Comparison of ENCODE assay signal across 9 mouse cellular contexts in the genomic region with DNA sequence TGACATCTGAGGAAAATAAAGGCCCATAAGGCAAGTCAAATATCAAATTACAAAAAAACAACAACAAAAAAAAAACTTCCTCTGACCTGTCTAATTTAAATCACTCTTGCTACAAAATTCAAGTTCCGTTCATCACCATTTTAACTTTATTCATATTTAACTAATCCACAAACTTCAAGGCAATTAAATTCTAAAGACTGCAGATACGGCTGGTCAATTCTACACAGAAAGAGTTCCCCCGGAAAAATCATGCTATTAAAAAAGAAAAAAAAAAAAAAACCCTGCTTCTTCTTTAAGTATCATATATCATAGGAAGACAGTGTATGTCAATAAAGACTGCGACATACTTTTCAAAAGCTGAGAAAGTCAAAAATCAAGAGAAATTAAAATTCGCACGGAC. TPM values are rescaled to one million over a fixed set of nuclear protein-coding genes. Genes with fewer than 3 reads are reported as not detected.
DNase-seq lines count a peak whose midpoint lies in the region; ATAC-seq and TF ChIP-seq lines count a peak whose summit lies in the region.
"Had no signal": no experiment of that assay in that cellular context is flagged by ENCODE, and none has a peak within 500 bp of the region (broad histone marks: within the 10 kb centered on the region; RNA-seq: fewer than 3 reads in every experiment).

No protein-coding gene starts in this region.

- no peak for TF ChIP-seq POLR2A in cortical plate, adult 2 months (IDR thresholded peaks at IDR 0.05; ENCODE audit: extremely low read depth, insufficient read depth, low read length)

- no peak for TF ChIP-seq CTCF in cortical plate, adult 2 months (IDR thresholded peaks at IDR 0.05; ENCODE audit: extremely low read depth, insufficient read depth, low read length)

- no peak for DNase-seq in kidney, postnatal 25 days
- no peak for DNase-seq in urinary bladder, postnatal 10 days (ENCODE audit: low spot score)
- DNase-seq in right cerebral cortex, postnatal 36 days (ENCODE audit: low spot score in 2 of 2), result no peak
- DNase-seq in kidney, adult 11 months, result no peak

- peaks cover 32% of the 10 kb centered on the region for H3K4me1 ChIP-seq in kidney, embryonic 15.5 days
- H3K4me1 ChIP-seq in cortical plate, adult 2 months (ENCODE audit: control insufficient read depth, insufficient read depth, low read length), result no peaks in the 10 kb centered on the region
- H3K4me1 ChIP-seq in hindbrain, embryonic 16.5 days (ENCODE audit: control insufficient read depth, insufficient read depth, low read depth, low read length), result peaks cover 14% of the 10 kb centered on the region
- peaks cover 17% of the 10 kb centered on the region for H3K4me1 ChIP-seq in midbrain, embryonic 16.5 days (ENCODE audit: control insufficient read depth, insufficient read depth, low read length)

- no peaks in the 10 kb centered on the region for H3K27me3 ChIP-seq in kidney, embryonic 15.5 days
- no peaks in the 10 kb centered on the region for H3K27me3 ChIP-seq in hindbrain, embryonic 16.5 days (replicated peaks; ENCODE audit: control insufficient read depth, insufficient read depth, low read length)
- no peaks in the 10 kb centered on the region for H3K27me3 ChIP-seq in midbrain, embryonic 16.5 days (ENCODE audit: control insufficient read depth, insufficient read depth, low read depth, low read length)
- H3K27me3 ChIP-seq: Patski had no signal

- H3K36me3 ChIP-seq in kidney, embryonic 15.5 days, result peaks cover 37% of the 10 kb centered on the region
- peaks cover 12% of the 10 kb centered on the region for H3K36me3 ChIP-seq in hindbrain, embryonic 16.5 days (ENCODE audit: control insufficient read depth, insufficient read depth, low read length)
- H3K36me3 ChIP-seq in midbrain, embryonic 16.5 days (ENCODE audit: control insufficient read depth, insufficient read depth, low read length), result peaks cover 11% of the 10 kb centered on the region

- peak overlapping the region; percentile 98 for H3K27ac ChIP-seq in kidney, embryonic 15.5 days
- no peak overlapping the region for H3K27ac ChIP-seq in cortical plate, adult 2 months (ENCODE audit: insufficient read depth, low read length)
- H3K27ac ChIP-seq in hindbrain, embryonic 16.5 days (ENCODE audit: low read depth, low read length), result peak overlapping the region; percentile 97
- peak overlapping the region; percentile 97; the same call in 1 of the 2 replicates for H3K27ac ChIP-seq in midbrain, embryonic 16.5 days (ENCODE audit: low read length)

- H3K9me3 ChIP-seq in kidney, embryonic 15.5 days (replicated peaks), result no peaks in the 10 kb centered on the region
- no peaks in the 10 kb centered on the region for H3K9me3 ChIP-seq in hindbrain, embryonic 16.5 days (ENCODE audit: control insufficient read depth, low read length)
- no peaks in the 10 kb centered on the region for H3K9me3 ChIP-seq in midbrain, embryonic 16.5 days (replicated peaks; ENCODE audit: control insufficient read depth, low read length, poor library complexity, severe bottlenecking)

- peak overlapping the region; percentile 99 for H3K9ac ChIP-seq in kidney, embryonic 15.5 days
- peak overlapping the region; percentile 95 for H3K9ac ChIP-seq in hindbrain, embryonic 16.5 days (ENCODE audit: low read depth, low read length)
- H3K9ac ChIP-seq in midbrain, embryonic 16.5 days (ENCODE audit: low read depth, low read length), result peak overlapping the region; percentile 99

- peak overlapping the region; percentile 99 for H3K4me3 ChIP-seq in kidney, embryonic 15.5 days (replicated peaks)
- H3K4me3 ChIP-seq in cortical plate, adult 2 months (ENCODE audit: insufficient read depth, low read length), result peak overlapping the region; percentile 49
- H3K4me3 ChIP-seq in hindbrain, embryonic 16.5 days (ENCODE audit: low read length), result peak overlapping the region; percentile 100
- peak overlapping the region; percentile 99 for H3K4me3 ChIP-seq in midbrain, embryonic 16.5 days (ENCODE audit: low read depth, low read length)

- H3K4me2 ChIP-seq in kidney, embryonic 15.5 days, result peak overlapping the region; percentile 58
- H3K4me2 ChIP-seq in hindbrain, embryonic 16.5 days (ENCODE audit: low read length), result peak overlapping the region; percentile 77
- H3K4me2 ChIP-seq in midbrain, embryonic 16.5 days (ENCODE audit: low read length), result peak overlapping the region; percentile 82

- 6% methylated on average over 6 of the region's 6 CpGs for WGBS in kidney, embryonic 15.5 days
- 28% methylated on average over 6 of the region's 6 CpGs for WGBS in hindbrain, embryonic 16.5 days
- WGBS in midbrain, embryonic 16.5 days, result 25% methylated on average over 6 of the region's 6 CpGs

- no peak for ATAC-seq in kidney, embryonic 15.5 days (replicated peaks; ENCODE audit: low FRiP score)
- ATAC-seq in hindbrain, embryonic 16.5 days, result no peak
- ATAC-seq in midbrain, embryonic 16.5 days, result no peak

RNA-seq across cellular contexts. Expression of a gene that starts 1.0 kb away (rescaled TPM):
- polyA plus RNA-seq in kidney, embryonic 15.5 days (2015; fragmentation: Nextera tagmentation; extraction: Ambion mirVana), result 40.6 and 45.1 TPM in 2 replicates
- 19.9 TPM in 2 replicates for polyA plus RNA-seq in cortical plate, adult 2 months (2012; rRNA removed)
- polyA plus RNA-seq in hindbrain, embryonic 16.5 days (2015; fragmentation: Nextera tagmentation; extraction: Ambion mirVana), result 26.9 and 29.8 TPM in 2 replicates
- polyA plus RNA-seq in midbrain, embryonic 16.5 days (2015; fragmentation: Nextera tagmentation; extraction: Ambion mirVana), result 31.2 and 32.2 TPM in 2 replicates

RNA-seq across cellular contexts. Expression of a gene that starts 17.9 kb away (rescaled TPM):
- polyA plus RNA-seq in kidney, embryonic 15.5 days (2015; fragmentation: Nextera tagmentation; extraction: Ambion mirVana), result not detected in 2 replicates
- polyA plus RNA-seq in cortical plate, adult 2 months (2012; rRNA removed), result not detected in 2 replicates
- not detected in 2 replicates for polyA plus RNA-seq in hindbrain, embryonic 16.5 days (2015; fragmentation: Nextera tagmentation; extraction: Ambion mirVana)
- polyA plus RNA-seq in midbrain, embryonic 16.5 days (2015; fragmentation: Nextera tagmentation; extraction: Ambion mirVana), result not detected in 2 replicates

Comparison
In these comparisons a context has a peak if more than half of its experiments do, and no peak if none do; other contexts are left out.
1. H3K4me3 ChIP-seq: peak in every context shown above with its lines; median percentile 100 in hindbrain, embryonic 16.5 days; 99 in kidney, embryonic 15.5 days; 99 in midbrain, embryonic 16.5 days; 49 in cortical plate, adult 2 months.